Mouse (Mus musculus) frontal cortex, postnatal 10 days (tissue): ENCODE results near the gene Smyd3.

Source experiments
- DNase-seq, 2 experiments: peaks; one replicate each; pipeline ENCODE4 v3.0.0; 2022; ENCODE audit warnings: low spot score in 2 of 2, mixed read lengths in 1 of 2

The Smyd3 gene

DNA sequence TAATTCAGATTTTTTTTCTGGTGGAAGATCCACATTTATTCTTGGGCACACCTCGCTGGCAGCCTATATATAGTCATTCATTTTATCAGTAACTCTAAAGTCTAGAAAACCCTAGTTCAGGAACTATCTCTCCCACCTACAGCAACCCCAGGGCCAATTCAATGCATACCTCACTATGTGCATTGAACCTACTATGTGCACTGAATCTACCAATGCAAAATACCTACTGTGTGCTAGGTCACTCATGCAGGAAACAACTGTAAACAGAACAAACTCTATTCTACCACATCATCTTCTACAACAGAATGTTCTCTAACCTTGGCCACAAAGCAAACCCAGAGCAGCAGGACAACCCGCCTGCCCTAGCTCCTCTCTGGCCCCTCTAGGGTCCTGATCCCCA, 484.9 kb downstream of the Smyd3 start:
- no peak for DNase-seq

DNA sequence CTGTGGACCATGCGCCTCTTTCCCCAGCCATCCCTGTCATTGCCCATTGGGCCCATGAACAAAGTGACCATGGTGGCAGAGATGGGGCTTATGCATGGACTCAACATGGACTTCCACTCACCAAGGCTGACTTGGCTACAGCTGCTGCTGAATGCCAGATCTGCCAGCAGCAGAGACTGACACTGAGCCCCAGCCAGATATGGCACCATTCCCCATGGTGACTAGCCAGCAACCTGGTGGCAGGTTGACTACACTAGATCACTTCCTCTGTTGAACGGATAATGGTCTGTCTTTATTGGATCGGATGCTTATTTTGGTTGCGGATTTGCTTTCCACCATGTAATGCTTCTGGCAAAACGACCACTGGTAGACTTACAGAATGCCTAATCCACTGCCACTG, 486.3 kb downstream of the Smyd3 start:
- DNase-seq, result no peak

DNA sequence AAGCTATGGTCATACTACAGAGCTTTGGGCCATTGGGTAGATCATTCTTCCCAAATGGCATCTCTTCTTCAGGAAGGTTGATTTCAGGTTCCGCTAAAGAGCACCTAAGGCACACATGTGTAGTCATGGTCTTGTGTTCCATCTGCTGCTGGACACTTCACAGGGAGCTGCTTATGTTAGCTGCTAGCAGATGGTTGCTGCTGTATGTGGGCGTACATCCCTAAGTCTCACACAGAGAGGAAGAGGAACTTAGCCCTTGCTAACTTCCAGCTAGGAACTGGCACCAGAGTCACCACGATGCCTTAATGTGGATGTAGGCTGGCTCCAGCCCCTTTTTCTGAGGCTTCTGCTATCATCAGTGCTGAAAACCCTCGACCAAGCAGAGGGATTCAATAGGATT, 491.2 kb downstream of the Smyd3 start:
- DNase-seq, result no peak

DNA sequence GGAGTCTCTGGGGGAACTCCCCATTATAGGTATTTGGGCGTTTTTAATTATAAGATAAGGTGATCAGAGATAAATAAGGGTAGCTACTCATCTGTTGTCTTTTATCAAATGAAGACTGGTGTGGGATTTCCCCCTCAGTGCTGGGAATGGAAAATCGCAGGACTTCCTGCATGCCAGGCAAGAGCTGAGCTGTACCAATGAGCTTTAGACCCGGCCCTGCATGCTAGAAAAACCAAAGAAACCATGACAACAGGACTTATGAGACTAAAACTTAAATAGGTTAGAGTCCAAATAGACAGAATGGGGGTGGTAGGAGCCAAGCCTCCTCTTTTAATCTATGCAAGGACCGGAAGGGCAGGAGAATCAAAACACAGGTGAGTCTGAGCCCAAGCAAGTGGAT, 492.7 kb downstream of the Smyd3 start:
- no peak for DNase-seq

DNA sequence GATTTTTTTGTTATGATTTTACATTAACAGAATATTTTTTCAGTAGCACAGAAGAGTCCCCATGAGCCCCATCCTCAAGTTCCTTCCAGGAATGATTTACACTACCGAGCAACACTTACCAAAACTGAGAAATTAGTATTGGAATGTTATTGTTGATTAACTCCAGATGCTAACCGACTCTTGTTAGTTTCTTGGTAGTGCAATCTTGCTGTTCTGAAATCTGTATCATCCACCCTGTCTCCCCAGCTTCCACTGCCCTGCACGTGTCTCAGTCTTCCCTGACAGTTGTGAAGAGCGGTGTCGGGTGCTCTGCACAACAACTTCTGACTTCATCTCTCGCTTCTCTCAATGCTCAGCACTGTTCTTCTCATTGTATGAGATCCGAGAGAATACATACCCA, 494.4 kb downstream of the Smyd3 start:
- no peak for DNase-seq

DNA sequence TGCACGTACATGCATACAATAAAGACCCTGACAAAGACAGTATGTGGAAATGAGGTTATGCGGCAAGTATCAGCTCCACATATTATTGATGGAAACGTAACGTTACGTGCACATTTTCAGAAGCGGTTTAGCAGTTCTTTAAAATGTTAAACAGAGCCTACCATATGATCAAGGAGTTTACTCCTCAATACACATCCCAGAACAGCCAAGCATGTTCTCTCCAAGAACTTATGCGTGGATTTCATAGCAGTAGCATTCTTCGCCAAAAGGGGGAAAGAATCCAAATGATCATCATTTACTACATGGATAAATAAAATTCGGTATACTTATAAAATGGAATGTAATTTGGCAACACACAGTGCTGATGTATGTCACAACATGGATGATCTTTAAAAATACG, 500.4 kb downstream of the Smyd3 start:
- DNase-seq, result no peak

DNA sequence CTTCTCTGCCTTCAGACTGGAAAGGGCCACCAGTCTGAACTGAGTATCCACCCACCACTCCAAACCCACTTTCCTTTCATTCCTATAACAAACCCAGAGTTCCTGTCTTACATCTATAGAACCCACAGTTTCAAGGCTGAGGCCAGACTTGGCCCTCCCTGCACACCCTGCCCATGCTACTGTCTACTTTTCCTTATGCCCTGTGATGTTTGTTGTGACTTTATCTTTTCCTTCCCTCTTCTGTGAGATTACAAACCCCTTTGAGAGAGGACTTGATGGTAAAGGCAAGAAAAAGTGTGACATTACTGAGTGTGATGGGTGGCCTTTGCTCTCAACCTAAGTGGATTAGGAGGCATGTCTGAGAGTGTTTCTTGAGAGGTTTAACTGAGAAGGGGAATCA, 504.8 kb downstream of the Smyd3 start:
- DNase-seq, result no peak

DNA sequence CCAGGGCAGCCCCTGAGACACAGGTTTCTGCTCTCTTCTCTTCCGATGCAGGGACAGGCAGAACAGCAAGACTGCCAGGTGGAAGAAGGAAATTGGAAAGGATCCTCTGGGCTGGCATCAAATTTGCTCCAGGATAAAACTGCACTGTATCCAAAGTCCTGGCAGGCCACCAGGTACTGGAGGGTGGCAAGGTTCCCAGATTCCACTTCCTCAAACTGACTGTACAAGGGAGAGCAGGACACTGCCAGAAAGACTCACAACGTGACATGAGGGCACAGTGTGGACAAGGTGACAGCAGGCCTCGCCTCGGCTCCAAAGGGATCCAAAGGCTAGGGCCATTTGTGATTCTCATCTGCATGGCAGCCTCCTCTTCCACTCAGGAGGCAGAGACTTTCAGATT, 505.6 kb downstream of the Smyd3 start:
- peak; percentile 42 to 55 for DNase-seq

DNA sequence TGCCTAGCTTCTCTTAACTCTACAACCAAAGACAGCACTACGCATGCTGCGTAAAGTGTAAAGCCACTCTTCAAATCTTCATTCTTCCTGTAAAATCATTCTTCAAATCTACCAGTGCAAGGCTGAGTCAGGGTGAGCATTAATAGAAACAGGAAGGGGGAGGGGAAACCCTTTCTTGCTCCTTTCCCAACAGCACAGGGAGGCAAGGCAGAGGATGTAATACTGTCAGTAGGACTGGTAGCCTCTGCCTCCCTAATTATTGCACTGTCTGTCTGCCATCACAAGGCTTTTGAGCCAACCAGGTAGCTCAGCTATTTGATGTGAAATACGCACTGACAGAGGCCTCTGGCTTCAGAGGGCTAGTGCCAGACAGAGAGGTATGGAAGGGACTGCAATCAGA, 507.1 kb downstream of the Smyd3 start:
- DNase-seq, result no peak

DNA sequence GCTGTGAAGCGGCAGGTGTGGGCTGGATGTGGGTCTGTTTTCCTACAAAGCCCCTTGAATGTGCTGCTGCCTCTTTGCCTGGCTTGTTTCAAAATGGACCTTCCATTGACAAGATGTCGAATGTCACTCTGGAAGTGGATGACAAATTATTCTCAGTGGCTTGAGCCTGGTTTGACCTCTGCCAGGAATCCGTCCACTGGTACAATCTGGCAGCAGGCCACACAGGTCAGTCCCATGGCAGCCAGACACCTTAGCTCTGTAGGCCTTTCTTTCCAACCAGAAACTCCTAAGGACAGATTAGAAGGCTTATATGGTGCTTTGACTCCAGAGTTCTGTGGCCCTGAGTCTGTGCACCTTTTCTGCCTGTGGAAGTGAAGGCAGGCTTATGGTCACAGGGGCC, 507.9 kb downstream of the Smyd3 start:
- DNase-seq, result no peak

DNA sequence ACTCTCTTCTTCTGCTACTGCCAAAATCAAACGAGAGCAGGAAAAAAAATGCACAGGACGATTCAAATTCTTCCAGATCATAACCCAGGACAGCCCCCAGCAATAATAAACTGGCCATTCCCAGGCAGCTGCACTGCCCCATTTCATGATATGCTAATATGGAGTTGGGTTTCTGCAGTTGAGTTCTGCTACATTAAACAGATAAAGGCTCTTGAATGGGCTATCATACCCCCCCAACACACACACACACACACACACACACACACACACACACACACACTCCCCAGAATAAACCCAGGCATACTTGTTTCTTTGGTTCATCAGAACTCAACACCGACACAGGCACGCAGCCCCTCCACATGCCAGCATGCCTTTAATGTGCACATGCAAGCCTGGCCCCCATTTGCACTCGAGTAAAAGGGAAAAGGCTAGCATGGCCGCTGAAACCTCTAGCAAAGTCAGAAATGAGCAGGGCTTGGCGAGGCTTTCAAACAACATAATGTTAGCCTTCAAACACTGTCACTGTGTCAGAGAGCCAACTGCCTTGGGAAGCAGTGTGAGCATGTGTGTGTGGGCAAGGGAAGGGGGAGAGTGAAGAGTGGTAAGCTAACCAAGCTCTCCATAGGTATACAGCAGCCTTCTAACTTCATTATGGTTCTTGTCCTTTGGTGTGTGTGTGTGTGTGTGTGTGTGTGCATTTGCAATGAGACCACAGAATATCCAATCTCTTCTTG, 513.5 kb downstream of the Smyd3 start:
- DNase-seq, result no peak

DNA sequence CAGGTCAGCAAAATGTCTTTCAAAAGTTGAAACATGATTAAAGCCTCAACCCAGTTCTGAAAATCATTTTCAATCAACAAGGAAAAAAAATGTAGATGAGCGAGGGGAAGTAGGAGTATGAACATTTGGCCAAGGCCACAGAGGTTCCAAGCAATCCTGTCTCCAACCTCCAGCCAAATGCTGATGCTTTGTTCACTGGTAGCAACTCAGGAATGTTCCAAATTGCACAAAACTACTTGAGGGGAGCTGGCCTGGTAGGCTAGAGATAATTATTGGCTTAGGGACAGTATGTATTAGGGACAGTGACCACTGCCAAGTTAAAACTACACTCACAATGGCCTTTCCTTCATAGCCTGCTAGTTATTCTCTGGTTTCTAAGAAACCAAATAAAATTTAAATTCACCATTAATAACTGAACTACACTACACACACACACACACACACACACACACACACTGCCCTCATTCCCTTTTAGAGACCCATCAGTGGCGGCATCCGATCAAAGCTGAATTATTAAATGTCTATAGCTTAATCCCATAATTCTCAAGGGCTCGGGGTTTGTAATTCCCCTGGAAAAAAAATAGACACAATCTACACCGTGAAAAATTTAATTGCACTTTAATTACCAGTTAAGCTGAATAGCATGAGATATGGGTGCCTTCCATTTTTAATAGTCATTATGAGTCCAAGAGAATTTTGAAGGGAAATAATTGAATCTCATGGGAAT, 514.3 kb downstream of the Smyd3 start:
- no peak for DNase-seq

DNA sequence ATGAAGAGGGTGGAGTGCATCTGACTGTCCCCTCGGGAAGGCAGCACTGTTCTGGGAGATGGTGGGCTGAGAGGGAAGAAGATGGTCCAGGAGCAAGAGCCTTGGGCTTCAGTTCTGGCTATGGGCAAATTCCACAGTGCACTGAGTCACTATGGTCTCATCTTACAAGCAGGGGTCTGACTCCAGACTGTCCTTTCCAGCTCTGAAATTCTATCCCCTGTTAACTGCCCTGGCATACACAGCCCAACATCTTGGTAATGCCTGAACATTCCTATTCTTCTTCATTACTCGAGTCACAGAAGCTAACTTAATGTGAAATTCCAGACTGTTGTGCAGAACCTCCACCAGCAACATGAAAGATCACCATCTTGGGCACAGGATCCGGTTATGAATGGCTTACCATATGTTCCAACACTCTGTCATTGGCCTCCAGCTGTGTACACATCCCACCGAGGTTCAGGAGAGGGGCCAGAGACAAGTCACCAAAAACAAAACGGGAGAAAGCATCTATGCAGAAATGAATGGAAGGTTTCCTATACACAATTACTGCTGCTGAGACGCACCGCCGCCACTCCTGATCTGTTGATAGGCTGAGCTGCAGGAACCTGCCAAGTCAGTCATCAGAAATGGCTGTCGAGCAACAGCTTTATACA, 517.8 kb downstream of the Smyd3 start:
- no peak for DNase-seq

DNA sequence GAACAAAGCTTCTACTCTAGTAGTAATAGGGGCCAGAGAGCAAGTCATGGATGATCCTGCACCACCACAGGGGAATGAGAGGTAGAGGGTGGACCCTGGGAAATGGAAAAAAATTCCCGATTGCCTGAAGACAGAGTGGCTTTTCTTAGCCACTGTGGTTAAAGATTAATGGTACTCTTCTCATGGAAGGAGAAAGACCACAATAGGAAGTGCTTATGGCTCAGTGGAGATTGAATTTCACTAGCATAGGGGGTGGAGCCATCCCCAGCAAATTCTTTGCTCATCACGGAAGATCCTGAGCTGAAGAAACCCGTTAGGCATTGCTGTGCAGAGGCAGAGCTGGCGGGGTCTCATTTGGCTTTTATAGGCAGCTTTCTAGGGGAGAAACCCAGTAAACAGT, 520.0 kb downstream of the Smyd3 start:
- DNase-seq, result no peak

DNA sequence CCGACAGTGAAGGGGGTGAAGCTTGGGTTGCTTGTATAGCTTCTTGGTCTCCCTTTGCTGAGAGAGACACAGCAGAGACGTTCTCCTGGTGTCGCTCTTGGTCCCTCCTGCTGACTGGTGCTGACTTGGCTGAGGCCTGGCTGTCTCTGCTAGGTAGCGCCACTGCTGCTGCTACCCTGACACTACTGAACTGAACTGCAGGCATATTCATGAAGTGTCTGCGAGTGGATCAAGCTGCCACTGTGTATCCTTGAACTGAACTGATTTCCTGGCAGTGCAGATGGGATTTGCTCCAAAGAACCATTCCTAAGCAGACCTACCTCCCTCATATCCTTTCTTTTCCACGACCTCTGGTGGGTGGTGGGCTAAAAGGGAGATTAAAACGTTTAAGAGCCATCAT, 523.6 kb downstream of the Smyd3 start:
- no peak for DNase-seq

DNA sequence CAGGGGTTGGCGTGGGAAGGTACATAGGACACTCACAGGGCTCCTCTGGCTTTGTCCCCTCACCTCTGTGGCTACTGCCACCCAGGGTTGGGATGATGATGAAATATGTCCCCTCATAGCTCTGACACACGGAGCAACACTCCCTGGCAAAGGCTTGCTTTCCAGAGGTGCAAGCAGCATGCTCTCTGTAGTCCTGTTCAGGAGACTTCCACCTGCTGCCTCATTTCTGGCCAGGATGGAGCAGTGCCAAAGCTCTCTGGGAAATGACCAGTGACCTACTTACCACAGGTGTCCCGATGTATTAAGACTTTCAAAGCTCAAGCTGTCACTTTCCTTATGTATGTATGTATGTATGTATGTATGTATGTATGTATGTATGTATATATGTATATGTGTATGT, 525.3 kb downstream of the Smyd3 start:
- DNase-seq, result no peak

DNA sequence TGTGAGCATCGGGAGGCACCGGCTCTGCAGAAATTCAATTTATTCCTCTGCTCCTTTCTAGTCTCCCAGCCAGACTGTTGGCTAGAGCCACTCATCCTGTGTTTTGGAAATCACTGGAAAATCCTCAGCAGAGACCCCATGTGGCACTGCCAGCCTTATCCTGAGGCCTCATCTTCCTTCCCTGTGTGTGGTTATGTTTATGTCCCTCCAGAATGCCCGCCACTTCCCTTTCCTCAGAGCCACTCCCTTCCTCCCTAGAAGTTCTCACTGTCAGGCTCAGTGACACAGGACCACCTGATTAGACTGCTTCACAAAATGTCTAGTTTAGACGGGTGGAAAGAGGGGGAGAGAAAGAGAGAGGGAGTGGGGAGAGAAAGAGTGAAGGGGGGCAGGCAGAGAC, 526.4 kb downstream of the Smyd3 start:
- no peak for DNase-seq

DNA sequence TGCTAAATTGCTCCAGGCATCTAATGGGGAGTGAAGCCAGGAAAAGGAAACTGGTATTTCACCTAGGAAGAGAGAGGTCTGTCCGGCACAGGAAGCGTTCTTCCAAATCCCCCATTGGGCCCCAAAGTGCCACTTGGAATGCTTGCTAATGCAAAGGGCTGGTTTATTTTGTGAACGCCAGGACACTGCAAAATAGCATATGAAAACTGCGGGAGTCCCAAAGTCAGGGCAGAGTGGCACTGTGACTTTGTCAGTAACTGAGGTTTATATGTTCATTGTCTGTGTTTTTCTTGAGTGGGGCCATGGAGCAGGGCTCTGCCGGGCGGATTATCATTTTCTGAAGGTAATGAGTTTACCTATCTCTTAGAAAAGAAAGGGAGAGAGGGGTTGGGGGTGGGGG, 526.8 kb downstream of the Smyd3 start:
- no peak for DNase-seq

DNA sequence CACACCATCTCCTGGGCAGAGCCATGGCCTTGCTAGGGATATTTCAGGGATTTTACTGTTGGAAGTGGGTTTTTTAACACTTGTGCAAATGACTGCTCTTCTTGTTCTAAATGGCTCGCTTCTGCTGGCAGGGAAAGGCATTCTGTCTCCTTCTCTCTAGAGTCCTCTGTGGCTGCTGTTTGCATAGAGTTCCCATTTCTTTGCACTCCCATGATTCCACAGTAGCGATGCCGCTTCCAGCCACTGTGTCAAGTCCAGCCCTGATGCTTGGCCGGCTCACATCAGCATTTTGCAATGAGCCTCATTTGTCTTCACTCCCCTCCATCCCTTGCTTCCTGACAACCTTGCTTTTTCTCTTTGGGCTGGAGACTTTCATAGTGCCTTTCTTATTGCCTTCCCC, 528.4 kb downstream of the Smyd3 start:
- DNase-seq, result no peak

DNA sequence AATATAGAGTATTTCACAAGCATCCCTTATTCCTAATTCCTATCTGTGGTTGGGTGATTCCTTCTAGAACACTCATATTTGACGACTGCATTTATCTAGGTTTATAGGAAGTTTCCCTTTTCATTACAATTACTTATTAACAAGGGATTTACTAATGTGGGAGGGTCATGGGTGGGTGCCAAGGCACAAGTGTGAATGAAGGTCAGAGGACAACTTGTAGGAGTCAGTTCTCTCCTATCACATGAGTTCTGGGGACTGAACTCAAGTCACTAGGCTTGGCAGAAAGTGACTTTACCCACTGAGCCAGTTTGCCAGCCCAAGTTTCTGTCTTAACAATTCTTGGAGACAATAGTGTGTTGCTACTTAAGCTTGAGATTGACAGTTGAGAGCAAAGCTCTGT, 529.7 kb downstream of the Smyd3 start:
- DNase-seq, result no peak

DNA sequence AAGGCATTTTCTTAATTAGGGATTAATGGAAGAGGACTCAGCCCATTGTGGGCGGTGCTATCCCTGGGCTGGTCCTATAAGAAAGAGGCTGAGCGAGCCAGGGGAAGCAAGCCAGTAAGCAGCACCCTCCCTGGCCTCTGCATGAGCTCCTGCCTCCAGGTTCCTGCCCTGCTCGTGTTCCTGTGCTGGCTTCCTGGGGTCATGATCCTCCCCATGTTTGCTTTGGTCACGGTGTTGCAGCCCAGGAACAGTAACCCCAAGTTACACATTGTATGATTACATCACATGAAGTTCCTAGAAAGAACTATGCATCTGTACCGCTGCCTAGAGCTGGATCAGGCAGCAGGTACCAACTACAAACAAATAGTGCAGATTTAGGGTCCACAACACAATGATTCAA, 536.2 kb downstream of the Smyd3 start:
- no peak for DNase-seq

DNA sequence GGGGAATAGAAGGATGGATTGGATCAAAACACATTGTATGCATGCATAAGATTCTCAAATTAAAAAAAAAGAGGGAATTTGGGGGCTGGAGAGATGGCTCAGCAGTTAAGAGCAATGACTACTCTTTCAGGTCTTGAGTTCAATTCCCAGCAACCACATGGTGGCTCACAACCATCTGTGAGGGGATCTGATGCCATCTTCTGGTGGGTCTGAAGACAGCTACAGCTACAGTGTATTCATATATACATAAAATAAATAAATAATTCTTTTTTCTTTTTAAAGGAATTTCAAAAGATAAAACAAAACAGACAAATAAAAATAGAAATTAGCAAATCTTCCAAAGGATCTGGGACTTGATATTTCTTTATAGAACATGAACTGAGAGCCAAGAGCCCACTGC, 537.7 kb downstream of the Smyd3 start:
- no peak for DNase-seq

DNA sequence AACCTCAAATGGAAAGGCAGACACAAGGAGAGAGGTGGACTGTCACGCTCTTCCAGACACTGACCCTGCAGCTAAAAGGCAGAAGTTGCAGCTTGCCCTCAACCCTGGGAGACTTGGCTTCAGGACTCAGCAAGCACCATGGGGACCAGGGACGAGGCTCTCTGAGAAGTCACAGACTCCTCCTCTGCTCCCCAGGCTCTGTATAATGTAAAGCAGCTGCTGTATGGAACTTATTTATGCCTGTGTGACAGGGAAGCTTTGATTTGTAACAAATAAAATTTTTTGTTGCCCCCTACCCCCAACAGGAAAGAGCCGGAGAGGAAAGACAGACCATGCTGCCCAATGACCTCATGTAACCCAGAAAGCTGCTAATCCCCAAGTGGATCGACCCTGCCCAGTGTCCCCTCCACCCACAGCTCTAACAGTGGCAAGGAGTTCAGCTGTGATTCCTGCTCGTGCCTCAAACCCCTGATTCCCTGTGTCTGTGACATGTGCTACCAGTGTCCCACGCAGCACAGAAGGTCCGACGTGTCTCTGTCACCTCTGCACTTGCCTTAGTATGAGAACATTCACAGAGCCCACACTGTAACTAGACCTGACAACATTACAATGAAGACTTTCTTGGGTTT, 539.1 kb downstream of the Smyd3 start:
- DNase-seq, result no peak
